Mouse (Mus musculus) gonadal fat pad, adult 2 months (tissue): Measurements from ENCODE around the gene Klc1. TPM values are rescaled to one million over a fixed set of nuclear protein-coding genes. Genes with fewer than 3 reads are reported as not detected.
"Not testable (repeated sequence)": the region's sequence is repeated elsewhere in the genome, so short reads cannot be mapped to it uniquely, and the experiment has no call there.

Experiments used
- DNase-seq: peaks from one replicate; pipeline ENCODE4 v3.0.0-alpha.2; 2012; ENCODE audit warnings: low read depth
- polyA plus RNA-seq: library from polyadenylated mRNA; depleted of rRNA; stranded (reverse); fragments of >200 nt; gene quantifications from 2 replicates; pipeline ENCODE4 v1.2.3, GENCODE M21; 2012; rRNA removed

Gene Klc1
- polyA plus RNA-seq, result 47.3 and 48.2 TPM in 2 replicates

DNA sequence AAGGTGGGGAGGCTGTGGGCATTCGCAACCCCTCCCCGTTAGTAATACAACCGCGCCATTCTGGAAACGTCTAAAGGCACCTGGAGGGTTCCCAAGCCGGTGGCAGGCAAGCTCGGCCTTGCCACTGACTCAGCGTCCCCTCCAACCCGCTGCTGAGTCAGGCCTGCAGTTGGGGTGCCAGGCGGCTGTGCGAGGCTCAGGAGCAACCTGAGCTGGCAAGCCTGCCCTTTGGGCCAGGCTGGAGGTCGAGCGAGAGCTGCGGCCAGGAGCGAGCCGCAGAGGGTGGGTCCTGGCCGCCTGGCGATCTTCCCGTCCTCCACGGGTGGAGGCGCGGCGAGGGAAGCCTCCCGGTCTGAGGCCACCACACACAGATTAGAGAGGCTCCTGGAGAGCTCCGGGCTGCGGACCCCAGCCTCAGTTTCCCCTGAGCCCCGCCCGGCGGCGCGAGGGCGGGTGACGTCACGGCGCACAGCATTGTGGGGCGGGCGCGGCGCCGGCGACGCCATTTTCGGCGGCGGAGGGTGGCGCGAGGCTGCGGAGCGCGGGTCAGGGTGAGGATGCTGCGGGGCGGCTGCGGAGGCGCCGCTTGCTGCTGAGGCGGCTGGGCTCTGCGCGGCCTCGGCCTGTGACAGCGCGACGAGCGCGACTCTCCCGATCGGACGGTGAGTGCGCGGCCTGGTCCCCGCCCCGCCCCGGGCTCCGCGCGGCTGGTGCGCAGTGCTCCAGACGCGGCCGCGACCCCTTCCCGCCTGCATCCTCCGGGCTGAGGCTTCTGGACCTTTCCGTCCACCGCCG lies at the start of gene Klc1:
TSS of gene Klc1 (plus strand) at position 469 of the 795 bp plus-strand sequence.
- DNase-seq, result no peak

DNA sequence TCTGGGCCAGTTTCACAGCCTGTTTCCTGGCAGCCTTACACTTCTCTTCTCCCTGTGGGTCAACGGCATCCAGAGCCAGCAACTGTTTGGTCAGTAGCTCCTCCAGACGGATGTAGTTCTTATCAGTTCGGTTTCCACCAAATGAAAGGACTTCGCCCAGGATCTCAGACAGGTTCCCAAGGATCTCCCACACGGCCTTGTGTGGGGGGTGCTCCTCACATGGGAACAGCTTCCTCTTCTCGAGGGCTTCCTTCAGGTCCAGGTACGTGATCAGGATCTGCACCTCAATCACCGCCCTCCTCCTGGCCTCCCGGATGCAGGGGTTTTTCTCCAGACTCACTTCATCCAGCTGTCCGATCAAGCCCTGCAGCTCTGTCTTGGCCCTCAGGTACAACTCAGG lies 48.6 kb upstream of the Klc1 start:
- no peak for DNase-seq

DNA sequence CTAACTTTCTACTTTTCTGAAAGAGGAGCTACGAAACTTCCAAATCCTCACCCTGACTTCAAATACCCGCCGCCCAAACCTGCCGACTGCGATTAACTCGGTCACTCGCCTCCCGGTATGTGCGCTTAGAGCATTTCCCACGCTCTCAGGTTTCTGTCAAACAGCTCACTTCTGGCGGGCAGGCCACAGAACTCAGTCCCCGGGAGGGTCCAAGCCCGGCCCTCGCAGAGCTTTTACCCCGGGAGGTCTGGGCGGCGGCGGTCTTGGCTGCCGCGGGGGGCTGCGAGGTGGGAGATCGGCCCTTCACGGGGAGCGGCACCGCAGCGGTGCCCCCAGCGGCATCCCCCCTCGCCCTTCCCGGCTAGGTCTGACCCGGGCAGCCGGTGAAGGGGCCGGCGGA lies 46.2 kb upstream of the Klc1 start:
- no peak for DNase-seq

DNA sequence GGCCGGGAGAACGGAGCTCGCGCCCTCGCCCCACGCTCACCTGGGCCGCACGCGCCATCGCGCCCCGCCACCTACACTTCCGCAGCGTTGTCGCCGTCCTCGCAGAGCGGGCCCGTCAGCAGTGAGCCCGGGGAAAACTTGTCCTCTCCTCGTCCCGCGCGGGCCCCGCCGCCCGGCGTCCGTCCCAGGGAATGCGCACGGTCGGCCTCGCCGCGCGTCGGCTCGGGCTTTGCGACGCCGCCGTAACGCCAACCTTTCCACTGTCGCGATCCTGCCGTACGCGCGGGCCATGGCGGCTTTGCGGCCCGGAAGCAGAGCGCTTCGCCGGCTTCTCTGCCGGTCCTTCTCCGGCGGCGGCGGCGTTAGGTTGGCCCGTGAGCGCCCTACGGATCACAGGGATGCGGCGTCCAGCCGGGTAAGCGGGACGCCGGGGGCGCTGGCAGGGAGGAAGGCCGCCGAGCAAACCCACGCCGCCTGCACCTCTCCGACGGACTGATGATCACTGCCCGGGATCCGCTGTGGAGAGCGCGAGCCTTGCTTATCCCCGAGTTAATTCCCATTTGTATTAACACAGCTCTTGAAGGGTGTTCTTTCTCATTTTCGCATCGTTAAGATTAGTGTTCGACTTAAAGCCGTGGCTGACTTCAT lies 45.5 kb upstream of the Klc1 start, which contains the start of the genes Bag5 and Apopt1:
TSS of gene Bag5 (minus strand) at position 254 of the 648 bp plus-strand sequence.
TSS of gene Apopt1 (plus strand) at position 258 of the 648 bp plus-strand sequence.
- no peak for DNase-seq

DNA sequence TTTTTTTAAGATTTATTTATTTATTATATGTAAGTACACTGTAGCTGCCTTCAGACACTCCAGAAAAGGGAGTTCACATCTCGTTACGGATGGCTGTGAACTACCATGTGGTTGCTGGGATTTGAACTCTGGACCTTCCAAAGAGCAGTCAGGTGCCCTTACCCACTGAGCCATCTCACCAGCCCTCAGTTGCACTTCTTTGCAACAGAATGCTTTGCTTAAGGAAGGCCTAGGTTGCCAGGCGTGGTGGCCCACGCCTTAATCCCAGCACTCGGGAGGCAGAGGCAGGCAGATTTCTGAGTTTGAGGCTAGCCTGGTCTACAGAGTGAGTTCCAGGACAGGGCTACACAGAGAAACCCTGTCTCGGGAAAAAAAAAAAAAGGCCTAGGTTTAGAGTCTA lies 44.8 kb upstream of the Klc1 start:
- DNase-seq, result not testable (repeated sequence)

DNA sequence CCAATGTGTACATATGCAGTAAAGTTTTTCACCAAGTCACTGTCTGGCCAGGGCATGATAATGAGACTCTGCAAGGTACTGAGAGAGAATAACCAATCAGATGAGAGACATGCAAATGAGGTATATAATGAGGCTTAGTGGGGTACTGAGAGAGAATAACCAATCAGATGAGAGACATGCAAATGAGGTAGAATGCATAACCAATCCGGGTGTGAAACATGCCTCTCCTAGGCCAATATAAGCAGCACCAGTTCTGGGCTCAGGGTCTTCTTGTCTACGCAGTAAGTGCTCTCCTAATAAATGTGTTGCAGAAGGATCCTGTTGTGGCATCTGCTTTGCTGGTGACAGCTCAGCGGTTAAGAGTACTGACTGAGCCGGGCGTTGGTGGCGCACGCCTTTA lies 42.1 kb upstream of the Klc1 start:
- no peak for DNase-seq

DNA sequence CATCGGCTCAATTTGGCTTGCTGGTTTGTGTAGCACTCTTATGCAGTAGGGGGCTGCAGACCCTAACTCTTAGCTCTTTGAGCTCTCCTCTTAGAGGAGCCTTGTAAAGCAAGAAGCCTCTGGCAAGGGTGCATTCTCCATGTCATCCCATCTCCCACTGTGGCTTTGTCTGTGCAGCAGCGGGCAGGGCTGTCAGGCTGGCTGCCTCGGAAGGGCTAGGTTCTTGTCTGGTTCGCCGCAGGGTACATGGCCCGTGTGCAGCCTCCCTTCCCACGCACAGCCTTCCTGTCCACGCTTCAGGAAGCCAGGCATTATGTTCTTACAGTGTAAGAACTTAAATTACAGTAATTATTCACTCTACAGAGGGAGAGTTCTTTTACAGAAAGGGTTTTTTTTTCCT lies 40.0 kb upstream of the Klc1 start:
- no peak for DNase-seq

DNA sequence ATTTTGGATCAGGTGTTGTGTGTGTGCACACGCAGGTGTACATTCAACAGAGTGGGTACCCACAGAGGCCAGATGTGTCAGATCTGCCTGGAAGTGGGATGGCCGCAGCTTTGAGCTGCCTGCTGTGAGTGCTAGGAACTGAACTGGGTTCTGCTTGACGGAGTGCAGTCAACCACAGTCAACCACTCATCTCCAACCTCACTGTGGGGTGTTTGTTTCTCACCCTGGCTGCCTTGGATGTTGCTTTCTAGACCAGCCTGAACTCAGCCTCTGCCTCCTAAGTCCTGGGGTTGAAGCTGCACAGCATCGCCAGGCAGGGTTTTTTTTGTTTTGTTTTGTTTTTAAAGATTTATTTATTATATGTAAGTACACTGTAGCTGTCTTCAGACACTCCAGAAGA lies 38.4 kb upstream of the Klc1 start:
- DNase-seq, result no peak

DNA sequence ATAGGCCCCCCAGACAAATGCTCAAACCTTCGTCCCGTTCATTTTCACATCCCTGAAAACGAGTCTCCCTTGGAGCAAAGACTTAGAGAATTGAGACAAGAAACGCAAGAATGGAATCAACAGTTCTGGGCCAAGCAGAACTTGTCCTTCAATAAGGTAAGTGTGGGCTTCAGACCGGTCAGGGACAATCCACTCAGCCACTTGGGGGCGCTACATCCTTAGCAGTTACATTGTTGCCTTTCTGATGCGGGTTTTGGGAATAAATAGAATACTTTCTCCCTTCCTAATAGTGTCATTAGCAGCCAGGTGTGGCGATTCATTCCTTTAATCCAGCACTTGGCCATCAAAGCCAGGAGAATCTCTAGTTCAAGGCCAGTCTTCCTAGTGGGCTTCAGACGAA lies 36.0 kb upstream of the Klc1 start:
- no peak for DNase-seq

DNA sequence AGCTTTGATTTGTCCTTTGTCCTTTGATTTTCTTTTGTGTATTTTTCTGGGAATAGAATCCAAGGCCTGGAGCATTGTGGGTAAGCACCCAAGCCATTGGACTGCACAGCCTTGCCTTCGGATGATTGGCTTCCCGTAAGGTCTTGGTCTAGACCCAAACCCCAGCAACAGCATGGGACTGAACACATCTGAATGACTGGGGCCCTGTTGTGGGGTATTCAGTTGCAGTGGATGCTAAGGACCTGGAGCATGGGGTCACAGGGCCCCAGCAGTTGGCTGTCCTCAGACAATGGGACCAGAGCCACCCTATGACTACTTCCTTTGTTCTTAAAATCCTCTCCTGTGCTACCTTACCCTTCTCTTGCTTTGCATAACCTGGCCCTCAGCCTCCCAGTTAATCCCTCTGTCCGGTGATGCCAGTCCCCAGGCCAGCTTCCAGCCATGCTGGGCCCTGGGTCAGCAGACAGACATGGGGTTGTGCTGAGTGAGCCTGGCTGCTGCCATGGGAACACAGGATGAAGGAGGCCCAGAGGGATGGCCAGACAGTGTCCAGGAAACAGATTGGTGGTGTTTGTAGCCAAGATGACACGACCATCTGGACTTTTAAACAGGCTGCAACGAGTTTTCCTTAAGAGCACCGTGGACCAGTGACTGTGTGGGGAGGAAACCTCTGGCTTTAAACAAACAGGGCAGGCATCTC lies 33.9 kb upstream of the Klc1 start:
- DNase-seq, result no peak

DNA sequence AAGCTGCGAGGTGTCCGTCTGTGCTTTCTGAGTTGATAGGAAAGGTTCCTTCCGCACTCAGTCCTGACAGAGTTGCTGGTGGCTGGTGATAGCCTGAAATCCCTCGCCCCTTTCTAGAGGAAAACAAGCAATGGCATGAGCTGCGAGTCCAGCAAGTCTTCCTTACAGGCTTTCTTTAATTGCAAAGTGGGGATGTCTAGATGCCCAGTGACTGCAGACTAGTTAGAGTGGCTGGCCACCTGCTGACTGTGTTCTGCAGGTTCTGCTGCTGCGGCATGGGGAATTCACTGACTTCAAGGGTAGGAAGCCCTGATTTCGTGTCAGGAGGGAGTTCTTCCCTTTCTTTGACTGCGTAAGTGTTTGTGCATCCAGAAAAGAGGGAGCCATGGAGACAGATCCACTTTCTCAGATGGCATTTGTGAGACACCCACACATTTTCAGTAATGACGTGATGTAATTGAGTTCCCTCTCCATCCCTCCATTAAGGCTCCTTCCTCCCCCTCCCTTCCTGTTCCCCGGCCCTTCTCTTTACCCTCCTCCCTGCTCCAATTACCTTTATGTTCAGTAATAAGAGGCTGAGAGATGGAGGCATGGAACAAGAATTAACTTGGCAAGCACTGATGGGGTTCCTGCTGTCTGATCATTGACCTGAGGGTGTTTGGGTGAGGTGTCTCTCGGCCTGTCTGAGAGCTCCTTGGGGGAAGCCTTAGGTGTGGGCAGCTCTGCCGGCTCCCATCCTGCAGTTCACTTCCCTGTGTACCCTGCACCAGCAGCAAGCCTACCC lies 33.1 kb upstream of the Klc1 start:
- no peak for DNase-seq

DNA sequence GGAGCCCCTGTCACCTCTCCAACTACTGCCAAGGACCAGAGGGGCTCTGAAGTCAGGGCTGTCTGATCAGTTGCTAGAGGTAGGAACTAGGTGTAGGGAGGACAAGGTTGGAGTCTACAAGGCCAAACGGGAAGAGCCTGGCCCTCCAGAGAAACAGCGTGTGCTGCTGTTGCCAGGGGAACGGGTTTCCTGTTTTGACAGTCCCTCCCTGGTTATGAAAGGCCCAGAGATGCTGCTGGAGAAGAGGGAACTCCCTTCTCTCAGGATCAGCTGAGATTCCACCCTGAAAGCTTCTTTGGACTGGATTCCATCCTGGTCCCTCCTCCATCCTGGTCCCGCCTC lies 32.6 kb upstream of the Klc1 start:
- DNase-seq, result no peak

DNA sequence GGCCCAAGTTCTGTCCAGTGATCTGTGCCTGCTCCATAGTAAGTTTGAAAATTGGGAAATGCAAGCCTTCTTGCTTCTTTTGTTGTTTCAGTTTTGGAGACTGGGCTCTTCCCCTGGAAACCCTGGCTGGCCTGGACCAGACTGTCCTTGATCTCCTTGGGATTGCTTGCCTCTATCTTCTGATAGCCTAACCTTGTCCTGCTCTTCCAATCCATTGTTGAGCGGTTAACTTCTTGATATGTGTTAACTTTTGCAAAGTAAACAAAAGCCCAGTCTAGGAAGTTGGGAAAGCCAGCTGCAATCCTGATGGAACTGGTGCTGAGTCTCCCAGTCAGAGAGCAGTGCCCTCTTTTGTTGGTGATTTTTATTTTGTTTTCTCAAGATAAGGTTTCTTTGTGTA lies 30.7 kb upstream of the Klc1 start:
- DNase-seq, result no peak

DNA sequence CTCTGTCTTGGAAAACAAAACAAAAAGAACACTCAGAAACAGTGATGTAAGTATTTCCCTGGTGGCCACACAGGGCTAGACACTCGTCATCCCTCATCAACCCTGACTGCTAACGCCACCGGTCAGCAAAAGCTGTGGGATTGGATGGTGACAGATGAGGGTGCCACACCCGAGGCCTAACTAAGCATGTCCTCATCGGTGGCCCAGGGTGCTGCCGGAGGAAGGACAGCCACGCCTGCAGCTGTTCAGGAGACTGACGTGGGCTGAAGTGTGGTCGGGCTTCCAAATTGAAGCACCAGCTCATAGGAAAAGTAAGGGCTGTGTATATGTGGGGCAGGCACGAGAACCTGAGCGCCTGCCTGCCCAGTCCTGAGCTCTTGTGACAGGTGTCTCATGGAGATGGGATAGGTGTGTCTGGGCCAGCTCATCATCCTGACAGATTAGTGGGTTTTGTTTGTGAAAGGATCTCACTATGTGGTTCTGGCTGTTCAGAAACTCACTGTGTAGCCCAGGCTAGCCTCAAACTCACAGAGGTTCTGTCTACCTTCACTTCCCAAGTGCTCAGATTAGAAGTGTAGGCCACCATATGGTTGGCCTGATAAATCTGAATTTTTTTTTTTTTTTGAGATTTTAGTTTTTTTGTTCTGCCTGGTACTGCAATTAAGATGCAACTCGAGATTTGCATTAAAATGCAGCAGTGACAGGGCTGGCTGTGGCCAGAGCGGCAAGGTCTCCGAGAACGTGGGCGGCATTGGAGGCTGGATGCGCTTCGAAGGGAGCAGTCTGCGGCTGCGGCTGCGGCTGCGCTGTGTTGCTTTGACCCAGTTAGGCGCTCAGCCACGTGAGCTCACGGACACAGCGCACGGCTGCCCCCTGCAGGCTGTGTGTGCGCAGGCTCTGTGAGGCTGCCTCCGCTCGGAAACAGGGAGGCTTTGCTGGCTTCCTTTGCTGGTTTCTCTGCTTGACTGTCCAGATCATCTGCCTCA lies 26.5 kb upstream of the Klc1 start:
- DNase-seq, result no peak

DNA sequence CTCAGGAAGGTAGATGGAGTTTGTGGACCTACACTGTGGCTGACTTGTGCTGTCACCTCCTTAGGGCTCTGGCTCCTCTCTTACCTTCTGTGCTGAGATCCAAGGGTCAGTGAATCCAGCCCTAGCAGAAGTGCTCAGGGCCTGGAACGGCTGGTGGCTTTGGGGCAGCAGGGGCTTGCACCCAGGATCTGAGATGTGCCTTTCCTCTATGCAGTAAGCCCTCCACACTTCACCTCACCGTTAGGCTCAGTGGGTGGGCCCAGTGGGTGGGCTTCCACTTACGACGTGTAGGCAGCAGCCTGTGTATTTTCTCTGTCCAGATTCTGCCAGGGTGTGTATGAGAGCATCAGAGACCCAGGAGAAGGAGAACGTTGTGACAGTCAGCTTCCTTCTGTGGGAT lies 25.7 kb upstream of the Klc1 start:
- DNase-seq, result no peak

DNA sequence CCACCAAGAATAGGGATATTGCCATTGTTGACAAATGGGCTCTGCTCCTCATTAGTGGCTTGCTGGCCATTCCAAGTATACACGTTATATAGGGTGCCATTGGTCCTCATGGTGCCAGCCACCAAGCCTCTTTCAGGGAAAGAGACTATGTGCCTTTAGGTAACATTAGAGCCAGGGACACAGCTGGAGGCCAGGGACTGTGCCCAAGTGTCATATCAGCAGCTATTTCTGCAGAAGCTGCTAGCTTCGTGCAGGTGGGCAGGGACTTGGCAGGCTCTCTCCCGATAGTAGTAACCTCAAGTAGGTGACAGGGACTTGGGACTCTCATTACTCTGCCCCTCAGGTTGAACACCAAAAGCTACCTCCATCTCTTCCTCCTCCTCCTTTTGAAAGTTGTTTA lies 23.7 kb upstream of the Klc1 start:
- DNase-seq, result no peak

DNA sequence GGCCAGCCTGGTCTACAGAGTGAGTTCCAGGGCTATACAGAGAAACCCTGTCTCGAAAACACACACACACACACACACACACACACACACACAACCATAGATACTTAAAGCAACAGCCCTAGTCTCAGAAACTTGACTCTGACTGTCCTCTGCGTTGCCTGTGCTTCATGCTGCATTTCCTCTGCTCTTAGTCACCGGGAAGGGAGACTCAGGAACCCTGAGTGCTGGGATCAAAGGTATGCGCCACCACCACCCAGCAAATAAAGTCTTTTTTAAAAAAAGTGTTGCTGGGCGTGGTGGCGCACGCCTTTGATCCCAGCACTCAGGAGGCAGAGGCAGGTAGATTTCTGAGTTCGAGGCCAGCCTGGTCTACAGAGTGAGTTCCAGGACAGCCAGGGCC lies 22.0 kb upstream of the Klc1 start:
- not testable (repeated sequence) for DNase-seq

DNA sequence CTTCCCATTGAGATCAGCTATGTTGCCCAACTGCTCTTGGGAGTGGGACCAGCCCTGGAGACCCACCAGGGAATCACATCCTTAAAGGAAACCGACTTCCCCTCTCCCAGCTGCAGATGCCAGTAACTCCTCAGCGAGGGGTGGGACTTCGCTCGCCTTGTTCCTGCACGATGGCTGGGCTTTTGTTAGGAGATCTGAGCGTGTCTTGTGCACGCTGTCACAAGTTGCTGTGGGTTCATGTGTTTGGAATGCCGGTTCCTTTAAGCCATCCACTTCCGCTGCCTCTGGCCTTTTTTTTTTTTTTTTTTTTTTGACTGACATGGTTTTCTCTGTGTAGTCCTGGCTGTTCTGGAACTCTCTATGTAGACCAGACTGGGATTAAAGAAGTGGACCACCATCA lies 21.3 kb upstream of the Klc1 start:
- DNase-seq, result no peak

DNA sequence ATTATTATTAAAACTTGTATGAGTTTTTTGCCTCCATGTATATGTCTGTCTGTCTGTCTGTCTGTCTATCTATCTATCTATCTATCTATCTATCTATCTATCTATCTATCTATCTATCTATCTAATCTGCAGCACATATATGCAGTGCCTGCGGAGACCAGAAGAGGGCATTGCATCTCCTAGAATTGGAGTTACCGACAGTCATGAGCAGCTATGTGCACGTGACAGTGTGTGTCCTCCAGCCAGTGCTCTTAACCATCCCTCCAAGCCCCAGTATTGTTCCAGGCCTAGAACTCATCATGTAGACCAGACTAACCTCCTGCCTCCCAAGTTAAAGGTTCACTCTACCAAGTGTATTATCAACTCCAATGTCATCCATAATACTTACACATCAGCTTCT lies 19.9 kb upstream of the Klc1 start:
- DNase-seq, result no peak

DNA sequence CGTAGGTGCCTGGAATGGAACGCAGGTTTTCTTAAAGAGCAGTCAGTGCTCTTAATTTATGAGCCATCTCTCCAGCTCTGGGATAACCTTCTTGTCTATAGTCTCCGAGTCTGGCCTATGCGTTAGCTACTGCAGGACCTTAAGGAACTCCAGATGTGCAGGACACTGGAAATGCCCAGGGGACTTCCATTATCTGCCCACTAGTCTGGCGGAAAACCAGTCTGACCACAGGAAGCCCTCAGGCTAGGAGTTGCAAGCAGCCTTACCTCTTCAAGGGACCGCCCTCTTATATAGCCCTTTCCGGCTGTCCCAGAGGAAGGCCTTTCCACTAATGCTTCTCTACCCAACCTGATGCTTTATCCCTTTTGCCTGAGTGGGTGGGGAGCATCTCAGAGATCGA lies 17.3 kb upstream of the Klc1 start:
- no peak for DNase-seq

DNA sequence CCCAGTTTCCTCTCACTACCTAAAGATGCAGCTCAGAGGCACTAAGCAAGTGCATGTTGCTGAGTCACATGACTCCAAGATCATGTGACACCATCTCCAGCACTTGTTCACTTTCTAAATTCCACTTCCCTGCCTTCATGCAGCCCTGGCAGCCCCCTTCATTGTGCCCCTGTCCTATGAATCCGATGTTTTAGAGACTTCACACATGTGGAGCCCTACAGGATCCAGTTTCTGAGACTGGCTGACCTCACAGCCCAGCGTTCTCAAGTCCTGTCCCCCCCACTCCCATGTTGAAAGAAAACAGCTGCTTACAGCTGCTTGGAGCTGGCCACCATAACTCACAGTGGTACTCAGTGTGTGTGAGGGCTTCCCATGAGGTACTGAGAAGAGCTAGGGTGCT lies 15.2 kb upstream of the Klc1 start:
- no peak for DNase-seq
